Mouse (Mus musculus) myocyte (in vitro differentiated cells): ENCODE measurements around the gene Ubr1.

Experiments
- CEBPB ChIP-seq: IDR thresholded peaks from 2 replicates; pipeline ENCODE4 v1.6.1; 2011; ENCODE audit warnings: mild to moderate bottlenecking, moderate library complexity; ENCODE audit not compliant: poor library complexity, insufficient read depth, severe bottlenecking
- E2F4 ChIP-seq: IDR thresholded peaks from one replicate; pipeline ENCODE4 v1.6.1; 2011; ENCODE audit warnings: mild to moderate bottlenecking, control low read depth, moderate library complexity; ENCODE audit not compliant: insufficient read depth
- MAX ChIP-seq: IDR thresholded peaks from one replicate; pipeline ENCODE4 v1.6.1; 2011; ENCODE audit warnings: low read depth, mild to moderate bottlenecking, control low read depth
- MYOD1 ChIP-seq, 3 experiments: IDR thresholded peaks; one replicate each; pipeline ENCODE4 v1.6.1; 2011; ENCODE audit warnings: control low read depth in 2 of 3, low read depth in 2 of 3, mild to moderate bottlenecking in 2 of 3, moderate library complexity in 1 of 3; ENCODE audit not compliant: insufficient read length in 2 of 3, control insufficient read depth in 1 of 3
- POLR2A ChIP-seq: IDR thresholded peaks from one replicate; pipeline ENCODE4 v1.6.1; 2011; ENCODE audit warnings: low read depth, mild to moderate bottlenecking, control low read depth, moderate library complexity; ENCODE audit not compliant: insufficient read length
- REST ChIP-seq: IDR thresholded peaks from one replicate; pipeline ENCODE4 v1.6.1; 2011; ENCODE audit warnings: mild to moderate bottlenecking, control low read depth, moderate library complexity; ENCODE audit not compliant: insufficient read depth, insufficient read length
- TCF12 ChIP-seq: IDR thresholded peaks from one replicate; pipeline ENCODE4 v1.6.1; 2011; ENCODE audit warnings: mild to moderate bottlenecking, control low read depth; ENCODE audit not compliant: poor library complexity, insufficient read depth, severe bottlenecking
- USF1 ChIP-seq: IDR thresholded peaks from one replicate; pipeline ENCODE4 v1.6.1; 2011; ENCODE audit warnings: low read depth, mild to moderate bottlenecking, control low read depth, moderate library complexity

DNA sequence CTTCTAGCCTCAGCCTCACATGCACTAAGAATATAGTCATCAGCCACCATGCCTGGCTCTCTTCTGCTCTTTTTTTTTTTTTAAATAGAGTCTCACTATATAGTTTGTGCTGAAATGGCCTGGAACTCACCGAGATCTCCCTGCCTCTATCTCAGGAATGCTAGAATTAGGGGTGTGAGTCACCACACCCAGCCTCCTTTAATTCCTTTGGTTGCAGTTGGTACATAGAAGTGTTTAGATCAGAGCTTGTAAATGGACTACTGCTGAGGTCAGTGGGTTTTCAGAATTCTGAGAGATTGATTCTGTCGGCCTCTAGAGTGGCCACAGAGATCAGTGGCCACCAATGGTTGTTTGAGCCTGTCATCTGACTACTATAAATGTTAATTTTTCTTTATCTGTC is 10.3 kb upstream of the Ubr1 start:
- no peak for TF ChIP-seq POLR2A
- no peak for TF ChIP-seq E2F4
- TF ChIP-seq MAX, result no peak
- TF ChIP-seq MYOD1 (IDR thresholded peaks at IDR 0.05; ENCODE audit: control insufficient read depth in 1 of 3, insufficient read length in 2 of 3, low read depth in 2 of 3), result no peak
- no peak for TF ChIP-seq TCF12
- no peak for TF ChIP-seq CEBPB
- TF ChIP-seq USF1, result no peak
- no peak for TF ChIP-seq REST
